Mouse (Mus musculus) heart, embryonic 15.5 days (tissue): ENCODE measurements around the gene Crisp3. TPM values are rescaled to one million over a fixed set of nuclear protein-coding genes. Genes with fewer than 3 reads are reported as not detected.
"Not testable (repeated sequence)": the region's sequence is repeated elsewhere in the genome, so short reads cannot be mapped to it uniquely, and the experiment has no call there.

ENCODE experiments used
- ATAC-seq: fragments of 200-750 bp; cut with Nextera tagmentation; replicated peaks from 2 replicates; pipeline ENCODE4 v1.8.0; 2017; ENCODE audit warnings: low read depth, moderate TSS enrichment; ENCODE audit not compliant: insufficient number of reproducible peaks, insufficient read depth, low FRiP score
- H3K27ac ChIP-seq: fragments of 300-500 bp; sonication (generic); 2 replicates; pipeline ENCODE4 v1.5.1; 2015; ENCODE audit warnings: mild to moderate bottlenecking, inconsistent platforms
- H3K27me3 ChIP-seq: fragments of 300-500 bp; sonication (generic); 2 replicates; pipeline ENCODE4 v1.6.1; 2015; ENCODE audit warnings: inconsistent platforms
- H3K36me3 ChIP-seq: fragments of 300-500 bp; sonication (generic); 2 replicates; pipeline ENCODE4 v1.6.1; 2015; ENCODE audit warnings: mild to moderate bottlenecking, inconsistent platforms
- H3K4me1 ChIP-seq: fragments of 300-500 bp; sonication (generic); replicated peaks from 2 replicates; pipeline ENCODE4 v1.6.1; 2015; ENCODE audit warnings: inconsistent platforms
- H3K4me2 ChIP-seq: fragments of 300-500 bp; sonication (generic); 2 replicates; pipeline ENCODE4 v1.6.1; 2015; ENCODE audit warnings: inconsistent platforms, mild to moderate bottlenecking, moderate library complexity
- H3K4me3 ChIP-seq: fragments of 300-500 bp; sonication (generic); 2 replicates; pipeline ENCODE4 v1.5.1; 2015; ENCODE audit warnings: mild to moderate bottlenecking, inconsistent platforms
- H3K9ac ChIP-seq: fragments of 300-500 bp; sonication (generic); 2 replicates; pipeline ENCODE4 v1.6.1; 2015; ENCODE audit warnings: mild to moderate bottlenecking, inconsistent platforms
- H3K9me3 ChIP-seq: fragments of 300-500 bp; sonication (generic); replicated peaks from 2 replicates; pipeline ENCODE4 v1.6.1; 2016; ENCODE audit warnings: inconsistent platforms
- WGBS: fragments of 180-500 bp; shearing (Covaris S2); methylation state at CpG from one replicate; pipeline ENCODE4 v1.1.7; 2015; ENCODE audit warnings: mixed read lengths; 5-methylcytosine and 5-hydroxymethylcytosine counted together
- polyA plus RNA-seq: library from polyadenylated mRNA; unstranded; fragments of >200 nt; fragmentation: Nextera tagmentation; extraction: Ambion mirVana; gene quantifications from 2 replicates; pipeline ENCODE4 v1.2.1, GENCODE M21; 2015

Gene Crisp3
- polyA plus RNA-seq: not detected in 2 replicates

- Histone ChIP-seq H3K9me3 (no peaks in the 10 kb centered on the region), H3K4me1 (no peaks in the 10 kb centered on the region), H3K27ac (no peak within 1 kb of the TSS), H3K4me3 (no peak within 1 kb of the TSS), H3K36me3 (no peaks in the 10 kb centered on the region), H3K9ac (no peak within 1 kb of the TSS), H3K27me3 (no peaks in the 10 kb centered on the region), H3K4me2 (no peak within 1 kb of the TSS)
- ATAC-seq: no peak
Observed at GRCm38 (mm10) chr17:40242135-40242534, at the start of gene Crisp3. TSS of gene Crisp3 (minus strand) at chr17:40242288.

GRCm38 (mm10) chr17:40285435-40285834, 43.3 kb upstream of the Crisp3 start:
- no peak overlapping the region for H3K27ac ChIP-seq
- H3K9me3 ChIP-seq: no peaks in the 10 kb centered on the region
- H3K27me3 ChIP-seq: no peaks in the 10 kb centered on the region
- H3K4me2 ChIP-seq: no peak overlapping the region
- H3K9ac ChIP-seq: no peak overlapping the region
- ATAC-seq: no peak
- H3K4me1 ChIP-seq: no peaks in the 10 kb centered on the region
- 64% methylated on average over 2 of the region's 2 CpGs for WGBS
- no peak overlapping the region for H3K4me3 ChIP-seq
- no peaks in the 10 kb centered on the region for H3K36me3 ChIP-seq

- no peaks in the 10 kb centered on the region for H3K4me1 ChIP-seq
- H3K9ac ChIP-seq: no peak overlapping the region
- no peak overlapping the region for H3K4me3 ChIP-seq
- no peaks in the 10 kb centered on the region for H3K36me3 ChIP-seq
- no peak overlapping the region for H3K4me2 ChIP-seq
- no peak overlapping the region for H3K27ac ChIP-seq
- WGBS: 65% methylated on average over 1 of the region's 1 CpGs
- no peaks in the 10 kb centered on the region for H3K9me3 ChIP-seq
- no peak for ATAC-seq
- H3K27me3 ChIP-seq: no peaks in the 10 kb centered on the region
Observed at GRCm38 (mm10) chr17:40275519-40275918, 33.4 kb upstream of the Crisp3 start.

- Histone ChIP-seq H3K27ac (no peak overlapping the region), H3K9ac (no peak overlapping the region), H3K4me2 (no peak overlapping the region), H3K4me1 (no peaks in the 10 kb centered on the region), H3K27me3 (no peaks in the 10 kb centered on the region), H3K36me3 (no peaks in the 10 kb centered on the region), H3K4me3 (no peak overlapping the region), H3K9me3 (no peaks in the 10 kb centered on the region)
- 62% methylated on average over 1 of the region's 1 CpGs for WGBS
- ATAC-seq: no peak
Observed at GRCm38 (mm10) chr17:40274906-40275470, 32.9 kb upstream of the Crisp3 start.

GRCm38 (mm10) chr17:40252487-40252886, 10.4 kb upstream of the Crisp3 start:
- 59% methylated on average over 1 of the region's 1 CpGs for WGBS
- no peak overlapping the region for H3K4me2 ChIP-seq
- H3K27me3 ChIP-seq: no peaks in the 10 kb centered on the region
- no peak overlapping the region for H3K9ac ChIP-seq
- H3K27ac ChIP-seq: no peak overlapping the region
- H3K36me3 ChIP-seq: no peaks in the 10 kb centered on the region
- no peaks in the 10 kb centered on the region for H3K9me3 ChIP-seq
- ATAC-seq: no peak
- H3K4me3 ChIP-seq: no peak overlapping the region
- H3K4me1 ChIP-seq: no peaks in the 10 kb centered on the region

- H3K4me3 ChIP-seq: no peak within 1 kb of the TSS
- no peaks in the 10 kb centered on the region for H3K9me3 ChIP-seq
- no peaks in the 10 kb centered on the region for H3K4me1 ChIP-seq
- H3K4me2 ChIP-seq: no peak within 1 kb of the TSS
- no peak within 1 kb of the TSS for H3K27ac ChIP-seq
- no peaks in the 10 kb centered on the region for H3K27me3 ChIP-seq
- H3K36me3 ChIP-seq: no peaks in the 10 kb centered on the region
- no peak for ATAC-seq
- WGBS: 63% methylated on average over 4 of the region's 4 CpGs
- no peak within 1 kb of the TSS for H3K9ac ChIP-seq
Observed at GRCm38 (mm10) chr17:40208540-40208939, 33.5 kb downstream of the Crisp3 start, which contains the start of gene Pgk2. TSS of gene Pgk2 (minus strand) at chr17:40208640.

GRCm38 (mm10) chr17:40201803-40202202, 40.3 kb downstream of the Crisp3 start:
- H3K27me3 ChIP-seq, H3K4me2 ChIP-seq, ATAC-seq, H3K36me3 ChIP-seq, H3K9me3 ChIP-seq, H3K9ac ChIP-seq, H3K27ac ChIP-seq, H3K4me3 ChIP-seq, H3K4me1 ChIP-seq: not testable (repeated sequence)

GRCm38 (mm10) chr17:40190192-40190591, 51.9 kb downstream of the Crisp3 start:
- ATAC-seq: not testable (repeated sequence)

More at GRCm38 (mm10) chr17:40190192-40190591, 51.9 kb downstream of the Crisp3 start:
- H3K27ac ChIP-seq, H3K4me2 ChIP-seq, H3K36me3 ChIP-seq, H3K4me1 ChIP-seq, H3K9me3 ChIP-seq, H3K9ac ChIP-seq, H3K4me3 ChIP-seq, H3K27me3 ChIP-seq: not testable (repeated sequence)
- WGBS: 75% methylated on average over 4 of the region's 4 CpGs

Other genes starting within 250 kb of the Crisp3 start
- gene AC192777.2, start 146.8 kb downstream of the Crisp3 start, polyA plus RNA-seq: not detected in 2 replicates
- not detected in 2 replicates for gene Pgk2, start 33.6 kb downstream of the Crisp3 start, polyA plus RNA-seq
- gene Crisp1, start 76.9 kb upstream of the Crisp3 start, polyA plus RNA-seq: 0.10 TPM in 1 of 2 replicates, not detected in the other